Mouse (Mus musculus) kidney, adult 2 months (tissue): Measurements from ENCODE around the gene Samd4b. TPM values are rescaled to one million over a fixed set of nuclear protein-coding genes. Genes with fewer than 3 reads are reported as not detected.

Experiments
- DNase-seq: peaks from one replicate; pipeline ENCODE4 v3.0.0; 2021
- H3K27ac ChIP-seq: fragments of 200-500 bp; 2 replicates; pipeline ENCODE4 v1.5.1; 2012; ENCODE audit warnings: low read depth, low read length, control low read depth, inconsistent platforms; ENCODE audit not compliant: insufficient read depth
- H3K27me3 ChIP-seq: fragments of 200-500 bp; replicated peaks from 2 replicates; pipeline ENCODE4 v1.6.1; 2012; ENCODE audit warnings: mild to moderate bottlenecking, moderate library complexity, low read length, inconsistent platforms; ENCODE audit not compliant: control insufficient read depth, insufficient read depth
- H3K36me3 ChIP-seq: fragments of 200-500 bp; 2 replicates; pipeline ENCODE4 v1.6.1; 2012; ENCODE audit warnings: mild to moderate bottlenecking, moderate library complexity, low read length, inconsistent platforms; ENCODE audit not compliant: control insufficient read depth, insufficient read depth
- H3K4me1 ChIP-seq: fragments of 200-500 bp; 2 replicates; pipeline ENCODE4 v1.6.1; 2011; ENCODE audit warnings: low read length; ENCODE audit not compliant: control insufficient read depth, insufficient read depth
- H3K4me3 ChIP-seq: fragments of 200-500 bp; 2 replicates; pipeline ENCODE4 v1.5.1; 2011; ENCODE audit warnings: mild to moderate bottlenecking, low read depth, low read length, control low read depth; ENCODE audit not compliant: insufficient read depth
- CTCF ChIP-seq: fragments of 200-500 bp; conservative IDR thresholded peaks from 2 replicates; pipeline ENCODE4 v1.5.1; 2011; ENCODE audit warnings: low read depth, mild to moderate bottlenecking, control low read depth, low read length, moderate library complexity, mixed read lengths; ENCODE audit not compliant: insufficient read depth, insufficient read length
- POLR2A ChIP-seq: fragments of 200-500 bp; IDR thresholded peaks from one replicate; pipeline ENCODE4 v1.6.1; 2011; ENCODE audit warnings: low read depth, low read length, control low read depth
- WGBS: fragments of 180-500 bp; shearing (Covaris S2); methylation state at CpG from one replicate; pipeline ENCODE4 v1.1.7; 2018; 5-methylcytosine and 5-hydroxymethylcytosine counted together
- polyA plus RNA-seq: library from polyadenylated mRNA; depleted of rRNA; stranded (reverse); fragments of >200 nt; gene quantifications from 2 replicates; pipeline ENCODE4 v1.2.3, GENCODE M21; 2012

Samd4b gene
- polyA plus RNA-seq, 1 experiment, result 67.0 TPM

GRCm38 (mm10) chr7:28561967-28562366 is 36.0 kb downstream of the Samd4b start:
- Histone ChIP-seq H3K27me3 (no peaks in the 10 kb centered on the region), H3K36me3 (no peaks in the 10 kb centered on the region; the same call in 1 of the 2 replicates), H3K27ac (no peak overlapping the region), H3K4me3 (no peak overlapping the region), H3K4me1 (no peaks in the 10 kb centered on the region)
- DNase-seq, result no peak
- TF ChIP-seq CTCF (no peak), POLR2A (no peak)
- 83% methylated on average over 11 of the region's 11 CpGs for WGBS

GRCm38 (mm10) chr7:28560856-28561255 is 37.1 kb downstream of the Samd4b start:
- H3K27ac ChIP-seq, result no peak overlapping the region
- TF ChIP-seq POLR2A, result no peak
- no peak for TF ChIP-seq CTCF
- H3K4me3 ChIP-seq, result no peak overlapping the region
- H3K27me3 ChIP-seq, result no peaks in the 10 kb centered on the region
- no peaks in the 10 kb centered on the region for H3K4me1 ChIP-seq
- DNase-seq, result no peak
- WGBS, result 89% methylated on average over 10 of the region's 10 CpGs
- no peaks in the 10 kb centered on the region; the same call in 1 of the 2 replicates for H3K36me3 ChIP-seq

GRCm38 (mm10) chr7:28558486-28558885 is 39.5 kb downstream of the Samd4b start:
- peak; percentile 90 for DNase-seq
- Histone ChIP-seq H3K27me3 (no peaks in the 10 kb centered on the region), H3K4me3 (no peak overlapping the region), H3K27ac (peak overlapping the region; percentile 24; the same call in 1 of the 2 replicates), H3K36me3 (no peaks in the 10 kb centered on the region; the same call in 1 of the 2 replicates), H3K4me1 (no peaks in the 10 kb centered on the region)
- no peak for TF ChIP-seq CTCF
- TF ChIP-seq POLR2A, result no peak
- 21% methylated on average over 4 of the region's 4 CpGs for WGBS

GRCm38 (mm10) chr7:28557708-28558107 is 40.2 kb downstream of the Samd4b start:
- DNase-seq, result no peak
- H3K36me3 ChIP-seq, result no peaks in the 10 kb centered on the region; the same call in 1 of the 2 replicates
- no peaks in the 10 kb centered on the region for H3K27me3 ChIP-seq
- WGBS, result 78% methylated on average over 6 of the region's 6 CpGs
- no peak for TF ChIP-seq POLR2A
- no peak for TF ChIP-seq CTCF
- no peaks in the 10 kb centered on the region for H3K4me1 ChIP-seq
- no peak overlapping the region for H3K4me3 ChIP-seq
- H3K27ac ChIP-seq, result no peak overlapping the region

GRCm38 (mm10) chr7:28557069-28557468 is 40.9 kb downstream of the Samd4b start:
- H3K27me3 ChIP-seq, result no peaks in the 10 kb centered on the region
- H3K4me3 ChIP-seq, result no peak overlapping the region
- TF ChIP-seq POLR2A (no peak), CTCF (no peak)
- H3K27ac ChIP-seq, result no peak overlapping the region
- no peak for DNase-seq
- WGBS, result 49% methylated on average over 5 of the region's 5 CpGs
- H3K4me1 ChIP-seq, result no peaks in the 10 kb centered on the region
- no peaks in the 10 kb centered on the region; the same call in 1 of the 2 replicates for H3K36me3 ChIP-seq

GRCm38 (mm10) chr7:28555939-28556535 is 41.9 kb downstream of the Samd4b start:
- Histone ChIP-seq H3K4me3 (no peak overlapping the region), H3K27ac (no peak overlapping the region), H3K36me3 (no peaks in the 10 kb centered on the region; the same call in 1 of the 2 replicates), H3K27me3 (no peaks in the 10 kb centered on the region), H3K4me1 (no peaks in the 10 kb centered on the region)
- TF ChIP-seq POLR2A (no peak), CTCF (no peak)
- 17% methylated on average over 5 of the region's 5 CpGs for WGBS
- no peak for DNase-seq

GRCm38 (mm10) chr7:28553076-28553475 is 44.9 kb downstream of the Samd4b start:
- 82% methylated on average over 6 of the region's 6 CpGs for WGBS
- Histone ChIP-seq H3K27me3 (no peaks in the 10 kb centered on the region), H3K27ac (no peak overlapping the region), H3K4me3 (no peak overlapping the region), H3K36me3 (no peaks in the 10 kb centered on the region), H3K4me1 (no peaks in the 10 kb centered on the region)
- DNase-seq, result no peak
- TF ChIP-seq POLR2A (no peak), CTCF (no peak)
